Mouse (Mus musculus): ENCODE results near the gene Fkbp9. TPM values are rescaled to one million over a fixed set of nuclear protein-coding genes. Genes with fewer than 3 reads are reported as not detected.

Fkbp9 gene
- total RNA-seq, 1 experiment: 204 TPM

- H3K9me3 ChIP-seq (ENCODE audit: control insufficient read depth, insufficient read depth, low read depth, low read length): no peaks in the 10 kb centered on the region
- DNase-seq (ENCODE audit: low read depth, low spot score): no peak
- H3K9ac ChIP-seq (ENCODE audit: insufficient read depth, low read depth, low read length, poor library complexity, severe bottlenecking): no peak overlapping the region
- H3K4me3 ChIP-seq (ENCODE audit: insufficient read depth in 1 of 2, low read depth in 1 of 2, low read length in 2 of 2, poor library complexity in 1 of 2, severe bottlenecking in 1 of 2): no peak overlapping the region
- H3K36me3 ChIP-seq (ENCODE audit: control insufficient read depth, insufficient read depth, low read length, poor library complexity, severe bottlenecking): peaks cover 2% of the 10 kb centered on the region
- in situ Hi-C loops (cut with MboI; ENCODE audit: low sequenced_read_pairs in 2 of 2, unreplicated experiment in 2 of 2): no loop called here
- no peak overlapping the region for H3K27ac ChIP-seq (ENCODE audit: insufficient read depth, low read depth, low read length, poor library complexity, severe bottlenecking)
- TF ChIP-seq MAFK (IDR thresholded peaks at IDR 0.05; ENCODE audit: insufficient read depth, low read depth, low read length) (no peak), CHD2 (IDR thresholded peaks at IDR 0.05; ENCODE audit: low read depth, low read length) (no peak), HCFC1 (IDR thresholded peaks at IDR 0.05; ENCODE audit: borderline replicate concordance, insufficient read depth, low read length) (no peak), ZNF384 (IDR thresholded peaks at IDR 0.05; ENCODE audit: low read depth, low read length) (no peak), ZC3H11A (IDR thresholded peaks at IDR 0.05; ENCODE audit: borderline replicate concordance, low read depth, low read length) (no peak)
- no peaks in the 10 kb centered on the region for H3K4me1 ChIP-seq (ENCODE audit: control insufficient read depth in 2 of 2, insufficient read depth in 2 of 2, low read length in 2 of 2, poor library complexity in 1 of 2)
These were observed 56.7 kb downstream of the Fkbp9 start for GRCm38 (mm10) chr6:56888561-56888960.

GRCm38 (mm10) chr6:56890762-56891161, 58.9 kb downstream of the Fkbp9 start:
- no peak for TF ChIP-seq MAFK (IDR thresholded peaks at IDR 0.05; ENCODE audit: insufficient read depth, low read depth, low read length)
- TF ChIP-seq ZNF384 (IDR thresholded peaks at IDR 0.05; ENCODE audit: low read depth, low read length): no peak
- TF ChIP-seq HCFC1 (IDR thresholded peaks at IDR 0.05; ENCODE audit: borderline replicate concordance, insufficient read depth, low read length): no peak
- TF ChIP-seq ZC3H11A (IDR thresholded peaks at IDR 0.05; ENCODE audit: borderline replicate concordance, low read depth, low read length): no peak
- no peak for TF ChIP-seq CHD2 (IDR thresholded peaks at IDR 0.05; ENCODE audit: low read depth, low read length)
- H3K36me3 ChIP-seq (ENCODE audit: control insufficient read depth, insufficient read depth, low read length, poor library complexity, severe bottlenecking): peaks cover 2% of the 10 kb centered on the region
- H3K27ac ChIP-seq (ENCODE audit: insufficient read depth, low read depth, low read length, poor library complexity, severe bottlenecking): no peak overlapping the region
- no peak overlapping the region for H3K4me3 ChIP-seq (ENCODE audit: insufficient read depth in 1 of 2, low read depth in 1 of 2, low read length in 2 of 2, poor library complexity in 1 of 2, severe bottlenecking in 1 of 2)
- no peak for DNase-seq (ENCODE audit: low read depth, low spot score)
- no peak overlapping the region for H3K9ac ChIP-seq (ENCODE audit: insufficient read depth, low read depth, low read length, poor library complexity, severe bottlenecking)
- H3K9me3 ChIP-seq (ENCODE audit: control insufficient read depth, insufficient read depth, low read depth, low read length): no peaks in the 10 kb centered on the region
- in situ Hi-C loops (cut with MboI; ENCODE audit: low sequenced_read_pairs in 2 of 2, unreplicated experiment in 2 of 2): no loop called here
- H3K4me1 ChIP-seq (ENCODE audit: control insufficient read depth in 2 of 2, insufficient read depth in 2 of 2, low read length in 2 of 2, poor library complexity in 1 of 2): no peaks in the 10 kb centered on the region

- no peaks in the 10 kb centered on the region for H3K9me3 ChIP-seq (ENCODE audit: control insufficient read depth, insufficient read depth, low read depth, low read length)
- H3K4me3 ChIP-seq (ENCODE audit: insufficient read depth in 1 of 2, low read depth in 1 of 2, low read length in 2 of 2, poor library complexity in 1 of 2, severe bottlenecking in 1 of 2): no peak overlapping the region
These were observed 67.7 kb downstream of the Fkbp9 start for GRCm38 (mm10) chr6:56899601-56900000.

GRCm38 (mm10) chr6:56901336-56901735, 69.5 kb downstream of the Fkbp9 start:
- no peak overlapping the region for H3K4me3 ChIP-seq (ENCODE audit: insufficient read depth in 1 of 2, low read depth in 1 of 2, low read length in 2 of 2, poor library complexity in 1 of 2, severe bottlenecking in 1 of 2)
- in situ Hi-C loops (cut with MboI; ENCODE audit: low sequenced_read_pairs in 2 of 2, unreplicated experiment in 2 of 2): loop anchor here in 1 of 2 experiments (10.0 kb wide), 1 partner anchor 97 kb away; no protein-coding TSS in a partner anchor
- no peak overlapping the region for H3K27ac ChIP-seq (ENCODE audit: insufficient read depth, low read depth, low read length, poor library complexity, severe bottlenecking)

More at GRCm38 (mm10) chr6:56899601-56900000, 67.7 kb downstream of the Fkbp9 start:
- in situ Hi-C loops (cut with MboI; ENCODE audit: low sequenced_read_pairs in 2 of 2, unreplicated experiment in 2 of 2): no loop called here
- H3K4me1 ChIP-seq (ENCODE audit: control insufficient read depth in 2 of 2, insufficient read depth in 2 of 2, low read length in 2 of 2, poor library complexity in 1 of 2): no peaks in the 10 kb centered on the region
- no peak overlapping the region for H3K9ac ChIP-seq (ENCODE audit: insufficient read depth, low read depth, low read length, poor library complexity, severe bottlenecking)
- no peak for TF ChIP-seq MAFK (IDR thresholded peaks at IDR 0.05; ENCODE audit: insufficient read depth, low read depth, low read length)
- no peak for TF ChIP-seq ZNF384 (IDR thresholded peaks at IDR 0.05; ENCODE audit: low read depth, low read length)
- TF ChIP-seq HCFC1 (IDR thresholded peaks at IDR 0.05; ENCODE audit: borderline replicate concordance, insufficient read depth, low read length): no peak
- TF ChIP-seq ZC3H11A (IDR thresholded peaks at IDR 0.05; ENCODE audit: borderline replicate concordance, low read depth, low read length): no peak
- TF ChIP-seq CHD2 (IDR thresholded peaks at IDR 0.05; ENCODE audit: low read depth, low read length): no peak
- H3K36me3 ChIP-seq (ENCODE audit: control insufficient read depth, insufficient read depth, low read length, poor library complexity, severe bottlenecking): no peaks in the 10 kb centered on the region
- H3K27ac ChIP-seq (ENCODE audit: insufficient read depth, low read depth, low read length, poor library complexity, severe bottlenecking): no peak overlapping the region
- no peak for DNase-seq (ENCODE audit: low read depth, low spot score)

More at GRCm38 (mm10) chr6:56901336-56901735, 69.5 kb downstream of the Fkbp9 start:
- DNase-seq (ENCODE audit: low read depth, low spot score): no peak
- TF ChIP-seq HCFC1 (IDR thresholded peaks at IDR 0.05; ENCODE audit: borderline replicate concordance, insufficient read depth, low read length): no peak
- TF ChIP-seq ZNF384 (IDR thresholded peaks at IDR 0.05; ENCODE audit: low read depth, low read length): no peak
- TF ChIP-seq ZC3H11A (IDR thresholded peaks at IDR 0.05; ENCODE audit: borderline replicate concordance, low read depth, low read length): no peak
- Histone ChIP-seq H3K9me3 (ENCODE audit: control insufficient read depth, insufficient read depth, low read depth, low read length) (no peaks in the 10 kb centered on the region), H3K36me3 (ENCODE audit: control insufficient read depth, insufficient read depth, low read length, poor library complexity, severe bottlenecking) (no peaks in the 10 kb centered on the region), H3K4me1 (ENCODE audit: control insufficient read depth in 2 of 2, insufficient read depth in 2 of 2, low read length in 2 of 2, poor library complexity in 1 of 2) (no peaks in the 10 kb centered on the region), H3K9ac (ENCODE audit: insufficient read depth, low read depth, low read length, poor library complexity, severe bottlenecking) (no peak overlapping the region)

Data from ES-E14 (cell line).